Mouse (Mus musculus) forebrain, embryonic 15.5 days (tissue): Measurements from ENCODE around the gene Csrp2. TPM values are rescaled to one million over a fixed set of nuclear protein-coding genes. Genes with fewer than 3 reads are reported as not detected.

Source experiments
- ATAC-seq: fragments of 200-750 bp; cut with Nextera tagmentation; replicated peaks from 2 replicates; pipeline ENCODE4 v1.8.0; 2017; ENCODE audit warnings: mild to moderate bottlenecking, moderate TSS enrichment, moderate library complexity
- H3K27ac ChIP-seq: fragments of 300-500 bp; sonication (generic); replicated peaks from 2 replicates; pipeline ENCODE4 v1.5.1; 2015; ENCODE audit warnings: mild to moderate bottlenecking, inconsistent platforms
- H3K27me3 ChIP-seq: fragments of 300-500 bp; sonication (generic); 2 replicates; pipeline ENCODE4 v1.6.1; 2015; ENCODE audit warnings: inconsistent platforms
- H3K36me3 ChIP-seq: fragments of 300-500 bp; sonication (generic); 2 replicates; pipeline ENCODE4 v1.6.1; 2015; ENCODE audit warnings: mild to moderate bottlenecking, inconsistent platforms
- H3K4me1 ChIP-seq: fragments of 300-500 bp; sonication (generic); 2 replicates; pipeline ENCODE4 v1.6.1; 2015; ENCODE audit warnings: inconsistent platforms
- H3K4me2 ChIP-seq: fragments of 300-500 bp; sonication (generic); replicated peaks from 2 replicates; pipeline ENCODE4 v1.6.1; 2015; ENCODE audit warnings: mild to moderate bottlenecking, inconsistent platforms
- H3K4me3 ChIP-seq: fragments of 300-500 bp; sonication (generic); 2 replicates; pipeline ENCODE4 v1.5.1; 2015; ENCODE audit warnings: mild to moderate bottlenecking, inconsistent platforms
- H3K9ac ChIP-seq: fragments of 300-500 bp; sonication (generic); replicated peaks from 2 replicates; pipeline ENCODE4 v1.6.1; 2015; ENCODE audit warnings: mild to moderate bottlenecking, inconsistent platforms
- H3K9me3 ChIP-seq: fragments of 300-500 bp; sonication (generic); 2 replicates; pipeline ENCODE4 v1.6.1; 2016; ENCODE audit warnings: inconsistent platforms
- WGBS: fragments of 180-500 bp; shearing (Covaris S2); methylation state at CpG from one replicate; pipeline ENCODE4 v1.1.7; 2015; ENCODE audit warnings: mixed read lengths; 5-methylcytosine and 5-hydroxymethylcytosine counted together
- polyA plus RNA-seq: library from polyadenylated mRNA; unstranded; fragments of >200 nt; fragmentation: Nextera tagmentation; extraction: Ambion mirVana; gene quantifications from 2 replicates; pipeline ENCODE4 v1.2.1, GENCODE M21; 2015

The Csrp2 gene
- 195 and 203 TPM in 2 replicates for polyA plus RNA-seq

DNA sequence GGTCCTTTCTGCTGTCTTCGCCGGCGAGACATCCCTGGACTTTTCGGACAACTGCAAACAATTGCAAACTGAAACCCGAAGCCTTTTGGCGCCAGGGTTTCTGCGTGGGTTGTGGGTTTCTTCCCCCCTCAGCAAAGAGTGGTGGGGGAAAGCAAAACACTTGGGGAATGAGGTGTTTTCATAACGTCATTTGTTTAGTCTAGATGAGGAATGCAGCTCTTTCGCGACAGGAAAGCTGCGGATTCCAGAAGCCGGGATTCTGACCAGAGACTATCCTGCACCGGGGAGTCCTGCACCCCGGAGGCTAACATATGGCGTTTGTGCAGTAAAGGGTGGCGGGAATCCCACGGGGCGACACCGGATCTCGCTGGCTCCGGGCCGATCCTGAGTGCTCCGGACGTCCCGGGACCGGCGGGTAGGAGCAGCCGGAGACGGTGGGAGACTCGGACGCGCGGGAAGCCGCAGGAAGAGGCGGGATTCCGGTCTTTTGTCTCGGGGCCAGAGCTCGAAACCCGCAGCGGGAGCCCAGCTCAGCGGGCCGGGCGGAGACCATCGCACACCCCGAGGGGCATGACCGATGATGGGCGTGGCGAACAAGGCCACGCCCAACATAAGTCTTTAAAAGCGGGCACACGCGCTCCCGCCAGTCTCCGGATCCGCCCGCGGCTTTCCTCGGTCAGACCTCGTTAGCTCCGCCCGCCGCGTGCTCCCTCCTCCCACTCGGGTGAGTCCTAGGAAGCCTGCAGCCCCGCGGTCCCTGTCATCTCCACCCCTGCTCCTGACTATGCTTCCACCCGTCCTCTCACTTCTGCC is at the start of gene Csrp2:
Gene Csrp2 (plus strand): TSS at position 259 of the 813 bp plus-strand sequence.
- peak within 1 kb of the TSS; percentile 83 for H3K4me3 ChIP-seq
- WGBS, result under 1% methylated on average over 66 of the region's 67 CpGs
- H3K27me3 ChIP-seq, result no peaks in the 10 kb centered on the region
- peaks cover 36% of the 10 kb centered on the region for H3K4me1 ChIP-seq
- no peaks in the 10 kb centered on the region for H3K36me3 ChIP-seq
- peak within 1 kb of the TSS; percentile 89 for H3K4me2 ChIP-seq
- H3K9me3 ChIP-seq, result no peaks in the 10 kb centered on the region
- peak within 1 kb of the TSS; percentile 92 for H3K27ac ChIP-seq
- ATAC-seq, result peak; percentile 94
- peak within 1 kb of the TSS; percentile 88 for H3K9ac ChIP-seq

DNA sequence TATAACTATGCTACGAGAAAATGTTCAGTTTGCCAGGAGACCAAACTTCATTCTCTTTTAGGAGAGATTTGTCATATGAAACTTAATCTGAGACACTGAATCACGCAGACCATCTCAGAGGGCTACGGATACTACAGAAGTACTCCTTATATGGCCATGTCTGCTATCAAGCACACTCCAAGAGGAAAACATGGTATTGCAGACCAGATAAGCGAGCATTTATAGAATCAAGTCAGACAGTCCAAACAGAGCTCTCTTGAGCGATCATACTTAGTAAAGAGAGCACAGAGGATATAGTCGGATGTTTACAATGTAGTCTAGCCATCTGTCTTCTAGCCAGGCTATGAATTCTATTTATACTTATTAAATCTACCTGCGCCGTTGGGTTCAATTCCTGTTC is 44.7 kb upstream of the Csrp2 start:
- Histone ChIP-seq H3K4me2 (no peak overlapping the region), H3K4me3 (no peak overlapping the region), H3K27ac (no peak overlapping the region), H3K9me3 (no peaks in the 10 kb centered on the region), H3K36me3 (no peaks in the 10 kb centered on the region), H3K27me3 (no peaks in the 10 kb centered on the region), H3K4me1 (no peaks in the 10 kb centered on the region), H3K9ac (no peak overlapping the region)
- 95% methylated on average over 8 of the region's 8 CpGs for WGBS
- no peak for ATAC-seq

DNA sequence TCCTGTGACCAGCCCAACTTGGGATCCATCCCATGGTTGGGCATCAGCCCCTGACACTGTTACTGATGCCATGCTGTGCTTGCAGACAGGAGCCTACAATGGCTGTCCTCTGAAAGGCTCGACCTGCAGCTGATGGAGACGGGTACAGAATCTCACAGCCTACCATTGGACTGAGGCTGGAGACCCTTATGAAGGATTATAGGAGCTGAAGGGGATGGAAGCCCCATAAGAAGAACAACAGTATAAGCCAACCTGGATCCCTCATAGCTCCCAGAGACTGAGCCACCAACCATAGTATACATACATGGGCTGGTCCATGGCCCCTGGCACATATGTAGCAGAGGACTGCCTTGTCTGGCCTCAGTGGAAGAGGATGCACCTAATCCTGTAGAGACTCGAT is 42.6 kb upstream of the Csrp2 start:
- Histone ChIP-seq H3K4me3 (no peak overlapping the region), H3K4me2 (no peak overlapping the region), H3K36me3 (no peaks in the 10 kb centered on the region), H3K4me1 (no peaks in the 10 kb centered on the region), H3K9me3 (no peaks in the 10 kb centered on the region), H3K27me3 (no peaks in the 10 kb centered on the region), H3K27ac (no peak overlapping the region), H3K9ac (no peak overlapping the region)
- 86% methylated on average over 3 of the region's 3 CpGs for WGBS
- no peak for ATAC-seq

DNA sequence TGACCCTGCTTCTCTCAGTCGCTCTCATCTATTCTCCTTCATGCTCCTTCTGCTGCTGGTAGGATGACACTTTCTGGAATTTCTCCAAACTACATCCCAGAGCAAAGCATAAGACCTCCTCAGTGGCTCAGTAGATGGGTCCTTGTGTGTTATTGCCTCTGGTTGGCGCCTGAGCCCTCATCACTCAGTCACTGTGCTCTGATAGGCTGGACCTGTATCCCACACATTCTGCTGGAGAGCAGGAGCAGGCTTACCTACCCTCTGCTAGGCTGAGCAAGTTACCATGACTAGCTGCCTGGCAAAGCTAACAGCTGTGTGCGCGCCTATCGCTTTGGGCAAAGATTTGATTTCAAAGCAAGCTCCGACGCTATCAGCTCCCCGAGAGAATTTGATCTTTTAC is 41.7 kb upstream of the Csrp2 start:
- ATAC-seq, result no peak
- no peak overlapping the region for H3K4me3 ChIP-seq

DNA sequence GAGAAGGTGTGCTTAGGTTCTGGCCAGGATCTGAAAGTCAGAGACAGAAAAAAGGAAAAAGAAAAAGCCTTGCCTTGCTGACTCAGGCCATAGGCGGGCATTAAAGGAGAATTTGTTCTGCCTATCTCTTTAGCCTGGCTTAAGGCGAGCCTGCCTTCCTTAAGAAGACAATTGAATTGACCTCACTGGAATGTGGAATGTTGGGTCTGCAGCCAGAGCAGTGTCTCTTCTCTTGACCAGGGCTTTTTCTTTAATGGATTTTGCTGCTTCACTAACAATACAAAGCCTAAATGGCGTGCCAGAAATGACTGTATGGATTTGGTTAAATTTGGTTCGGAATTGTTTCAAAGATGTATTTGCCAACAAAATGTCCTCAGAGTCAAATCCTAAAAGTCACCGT is 40.9 kb upstream of the Csrp2 start:
- Histone ChIP-seq H3K9me3 (no peaks in the 10 kb centered on the region), H3K4me3 (no peak overlapping the region), H3K36me3 (no peaks in the 10 kb centered on the region), H3K9ac (no peak overlapping the region), H3K4me2 (no peak overlapping the region), H3K27me3 (no peaks in the 10 kb centered on the region), H3K4me1 (no peaks in the 10 kb centered on the region), H3K27ac (no peak overlapping the region)
- WGBS, result 41% methylated on average over 5 of the region's 5 CpGs
- ATAC-seq, result no peak

More for the DNA sequence above, 41.7 kb upstream of the Csrp2 start:
- Histone ChIP-seq H3K36me3 (no peaks in the 10 kb centered on the region), H3K9me3 (no peaks in the 10 kb centered on the region), H3K4me2 (no peak overlapping the region), H3K27me3 (no peaks in the 10 kb centered on the region), H3K4me1 (no peaks in the 10 kb centered on the region), H3K27ac (no peak overlapping the region), H3K9ac (no peak overlapping the region)
- WGBS, result 86% methylated on average over 8 of the region's 8 CpGs

DNA sequence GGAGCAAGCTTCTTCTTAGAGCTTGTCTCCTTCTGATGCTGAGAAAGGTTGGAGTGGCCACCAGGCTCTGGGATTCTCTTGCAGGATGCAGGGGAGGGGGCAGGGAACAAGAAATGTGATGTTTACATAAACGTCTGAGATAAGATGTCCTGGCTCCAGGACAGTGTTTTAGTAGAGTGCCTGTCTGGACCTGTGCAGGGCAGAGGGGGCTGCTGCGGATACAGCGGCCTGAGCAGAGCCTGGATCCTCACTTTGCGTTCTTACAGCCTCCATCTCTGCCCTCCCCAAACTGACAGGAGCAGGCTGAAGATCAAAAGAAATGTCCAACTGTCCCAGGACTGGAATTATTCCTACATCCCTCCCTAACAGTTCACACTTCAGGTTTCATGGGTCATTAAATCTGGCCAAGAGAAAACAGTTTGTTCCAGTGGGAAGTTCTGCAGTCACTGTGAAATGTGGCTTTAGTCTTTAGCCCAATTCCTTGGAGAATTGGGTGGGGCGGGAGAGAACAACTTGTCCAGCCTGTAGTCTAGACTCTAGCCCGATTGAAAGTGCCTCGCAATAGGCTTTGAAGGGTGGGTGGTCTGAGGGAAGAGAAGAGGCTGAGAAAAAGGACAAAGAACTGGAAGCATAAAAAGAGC is 40.0 kb upstream of the Csrp2 start:
- H3K9me3 ChIP-seq, result no peaks in the 10 kb centered on the region
- H3K4me3 ChIP-seq, result no peak overlapping the region
- H3K27ac ChIP-seq, result no peak overlapping the region
- no peak for ATAC-seq
- WGBS, result 37% methylated on average over 7 of the region's 7 CpGs
- no peak overlapping the region for H3K4me2 ChIP-seq
- no peaks in the 10 kb centered on the region for H3K27me3 ChIP-seq
- no peaks in the 10 kb centered on the region for H3K4me1 ChIP-seq
- no peak overlapping the region for H3K9ac ChIP-seq
- no peaks in the 10 kb centered on the region for H3K36me3 ChIP-seq

DNA sequence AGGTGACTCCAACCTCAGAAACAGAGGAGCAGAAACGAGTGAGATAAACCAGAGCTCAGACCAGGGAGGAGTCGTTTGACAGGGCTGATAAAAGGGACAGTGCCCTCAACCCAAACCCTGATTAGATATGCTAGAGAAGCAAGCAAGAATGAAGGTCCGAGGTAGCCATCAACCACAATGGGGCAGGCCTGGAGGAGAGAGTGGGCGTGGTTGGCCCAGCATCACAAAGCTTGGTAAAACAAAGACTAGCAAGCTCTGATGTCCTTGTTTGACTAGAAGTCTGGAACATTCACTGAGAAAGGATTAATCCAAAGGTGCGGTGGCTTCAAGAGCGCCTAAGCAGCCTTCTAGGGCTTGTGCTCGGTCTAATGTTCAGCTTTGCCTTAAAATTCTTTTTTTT is 38.2 kb upstream of the Csrp2 start:
- H3K4me2 ChIP-seq, result no peak overlapping the region

DNA sequence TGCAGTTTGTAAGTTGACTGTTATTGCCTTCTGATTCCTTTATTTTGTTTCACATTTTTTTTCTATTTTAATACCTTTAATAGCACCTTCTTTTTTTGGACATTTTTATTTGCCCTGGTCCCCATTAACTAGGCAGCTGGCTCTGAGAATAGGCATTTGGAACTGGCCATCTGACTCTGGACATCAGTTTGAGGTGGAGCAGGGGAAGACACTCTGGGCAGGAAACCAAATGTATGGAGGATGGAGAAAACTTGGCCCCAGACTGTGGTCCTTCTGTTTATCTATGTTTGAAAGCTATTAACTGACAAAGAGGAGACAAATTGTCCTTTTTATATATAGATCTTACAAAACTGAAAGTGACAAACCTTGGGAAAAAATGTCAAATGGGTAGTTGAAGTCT is 36.9 kb upstream of the Csrp2 start:
- Histone ChIP-seq H3K27ac (no peak overlapping the region), H3K36me3 (no peaks in the 10 kb centered on the region), H3K4me3 (no peak overlapping the region), H3K4me2 (no peak overlapping the region), H3K27me3 (no peaks in the 10 kb centered on the region), H3K9me3 (no peaks in the 10 kb centered on the region), H3K9ac (no peak overlapping the region), H3K4me1 (no peaks in the 10 kb centered on the region)
- no peak for ATAC-seq

More for the DNA sequence above, 38.2 kb upstream of the Csrp2 start:
- Histone ChIP-seq H3K27ac (no peak overlapping the region), H3K36me3 (no peaks in the 10 kb centered on the region), H3K9ac (no peak overlapping the region), H3K4me3 (no peak overlapping the region), H3K4me1 (no peaks in the 10 kb centered on the region), H3K9me3 (no peaks in the 10 kb centered on the region), H3K27me3 (no peaks in the 10 kb centered on the region)
- no peak for ATAC-seq
- WGBS, result 77% methylated on average over 7 of the region's 7 CpGs

DNA sequence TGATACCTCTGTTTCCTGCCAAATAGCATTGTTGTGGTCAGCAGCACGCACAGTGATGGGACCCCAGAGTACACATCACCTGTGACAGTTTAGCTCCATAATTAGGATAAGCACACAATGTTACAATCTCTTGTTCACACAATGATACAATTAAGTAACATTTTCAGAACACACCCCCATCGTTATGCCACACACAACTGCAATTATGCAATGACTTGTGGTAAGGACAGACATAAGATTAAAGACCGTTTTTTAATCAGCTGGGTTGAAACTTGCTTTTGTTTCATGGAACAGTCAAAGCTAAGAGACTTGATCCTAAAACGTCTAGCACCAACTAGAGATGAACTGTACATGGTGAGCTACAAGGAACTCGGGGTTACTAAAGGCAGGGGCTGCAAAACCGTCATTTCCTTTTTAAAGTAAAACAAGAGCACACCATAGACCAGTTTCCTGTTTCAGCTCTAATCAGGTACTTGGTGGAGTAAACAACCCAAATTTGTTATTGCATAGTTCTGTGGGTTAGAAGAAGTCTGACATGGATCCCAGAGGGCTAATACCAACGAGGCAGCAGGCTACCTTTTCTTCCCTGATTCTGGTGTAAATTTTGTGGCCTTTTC is 28.8 kb upstream of the Csrp2 start:
- 62% methylated on average over 7 of the region's 7 CpGs for WGBS
- Histone ChIP-seq H3K4me3 (no peak overlapping the region), H3K4me1 (no peaks in the 10 kb centered on the region)

DNA sequence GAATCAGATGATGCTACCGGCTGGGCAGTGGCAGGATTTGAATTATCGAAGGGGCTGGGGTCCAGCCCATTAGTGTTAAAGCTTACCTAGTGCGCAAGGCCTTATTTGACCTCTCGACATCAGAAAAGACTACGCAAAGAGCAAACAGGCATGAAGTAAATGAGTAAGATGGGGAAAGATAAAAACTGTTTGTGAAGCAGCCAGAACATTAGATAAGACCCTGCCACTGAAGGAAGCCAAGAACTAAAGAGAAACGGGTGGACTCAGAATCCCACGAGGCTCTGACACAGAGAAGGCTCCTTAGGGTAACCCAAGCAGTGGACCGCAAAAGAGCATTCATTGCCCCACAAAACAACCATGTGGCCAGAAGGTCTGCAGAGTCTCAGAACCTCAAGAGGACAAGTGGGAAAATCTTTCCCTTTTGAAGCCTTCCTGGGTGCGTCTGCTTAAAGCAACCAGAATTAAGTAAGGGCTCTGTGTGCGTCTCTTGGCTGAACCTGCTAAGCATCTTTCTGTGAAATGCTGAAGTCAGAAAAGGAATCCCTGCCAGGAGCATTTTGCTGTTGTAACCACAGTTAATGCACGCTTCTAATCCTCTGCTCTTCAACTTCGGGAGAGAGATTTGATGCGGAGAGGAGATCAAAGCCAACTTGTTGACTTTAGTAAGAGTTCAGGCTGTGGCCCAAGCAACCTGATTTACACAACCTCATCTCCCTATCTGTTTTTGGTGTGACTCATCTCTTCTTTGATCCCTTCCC is 19.7 kb upstream of the Csrp2 start:
- no peak overlapping the region for H3K9ac ChIP-seq
- H3K4me3 ChIP-seq, result no peak overlapping the region
- no peak overlapping the region for H3K4me2 ChIP-seq
- no peaks in the 10 kb centered on the region for H3K27me3 ChIP-seq
- no peaks in the 10 kb centered on the region for H3K9me3 ChIP-seq
- WGBS, result 73% methylated on average over 13 of the region's 13 CpGs
- no peaks in the 10 kb centered on the region for H3K36me3 ChIP-seq
- H3K4me1 ChIP-seq, result no peaks in the 10 kb centered on the region
- ATAC-seq, result no peak
- H3K27ac ChIP-seq, result no peak overlapping the region

More for the DNA sequence above, 28.8 kb upstream of the Csrp2 start:
- Histone ChIP-seq H3K4me2 (no peak overlapping the region), H3K27ac (no peak overlapping the region), H3K9me3 (no peaks in the 10 kb centered on the region), H3K27me3 (no peaks in the 10 kb centered on the region), H3K9ac (no peak overlapping the region), H3K36me3 (no peaks in the 10 kb centered on the region)
- no peak for ATAC-seq

DNA sequence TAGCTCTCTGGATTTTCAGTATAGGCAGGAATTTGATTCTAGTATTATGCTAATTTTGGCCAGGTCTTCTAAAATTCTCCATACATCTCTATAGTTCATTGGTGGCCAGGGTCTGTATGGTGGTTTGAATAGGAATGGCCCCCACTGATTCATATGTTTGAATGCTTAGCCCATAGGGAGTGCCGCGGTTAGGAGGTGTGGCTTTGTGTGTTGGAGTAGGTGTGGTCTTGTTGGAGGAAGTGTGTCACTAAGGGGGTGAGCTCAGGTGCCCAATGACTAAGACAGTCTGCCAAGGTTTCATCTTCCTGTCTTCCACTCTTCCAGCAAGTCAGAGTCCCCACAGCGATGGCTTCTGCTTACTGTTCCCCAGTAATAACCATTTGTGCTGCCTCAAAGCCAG is 15.7 kb upstream of the Csrp2 start:
- Histone ChIP-seq H3K9ac (no peak overlapping the region), H3K4me3 (no peak overlapping the region), H3K4me2 (no peak overlapping the region), H3K9me3 (no peaks in the 10 kb centered on the region), H3K4me1 (no peaks in the 10 kb centered on the region), H3K27ac (no peak overlapping the region), H3K36me3 (no peaks in the 10 kb centered on the region), H3K27me3 (no peaks in the 10 kb centered on the region)
- ATAC-seq, result no peak
- 98% methylated on average over 3 of the region's 3 CpGs for WGBS
